Mouse (Mus musculus) hindbrain, embryonic 13.5 days (tissue): ENCODE measurements around the gene Ptf1a. TPM values are rescaled to one million over a fixed set of nuclear protein-coding genes. Genes with fewer than 3 reads are reported as not detected.

Source experiments
- ATAC-seq: fragments of 200-750 bp; cut with Nextera tagmentation; 2 replicates; pipeline ENCODE4 v1.8.0; 2017; ENCODE audit warnings: moderate TSS enrichment; ENCODE audit not compliant: low FRiP score
- H3K27ac ChIP-seq: fragments of 300-500 bp; sonication (generic); 2 replicates; pipeline ENCODE4 v1.5.1; 2015; ENCODE audit warnings: inconsistent platforms, mild to moderate bottlenecking, moderate library complexity
- H3K27me3 ChIP-seq: fragments of 300-500 bp; sonication (generic); 2 replicates; pipeline ENCODE4 v1.6.1; 2015; ENCODE audit warnings: mild to moderate bottlenecking, inconsistent platforms
- H3K36me3 ChIP-seq: fragments of 300-500 bp; sonication (generic); 2 replicates; pipeline ENCODE4 v1.6.1; 2015; ENCODE audit warnings: mild to moderate bottlenecking, inconsistent platforms
- H3K4me1 ChIP-seq: fragments of 300-500 bp; sonication (generic); replicated peaks from 2 replicates; pipeline ENCODE4 v1.6.1; 2015; ENCODE audit warnings: inconsistent platforms
- H3K4me2 ChIP-seq: fragments of 300-500 bp; sonication (generic); 2 replicates; pipeline ENCODE4 v1.6.1; 2015; ENCODE audit warnings: inconsistent platforms, mild to moderate bottlenecking, moderate library complexity
- H3K4me3 ChIP-seq: fragments of 300-500 bp; sonication (generic); 2 replicates; pipeline ENCODE4 v1.5.1; 2015; ENCODE audit warnings: mild to moderate bottlenecking, inconsistent platforms
- H3K9ac ChIP-seq: fragments of 300-500 bp; sonication (generic); 2 replicates; pipeline ENCODE4 v1.6.1; 2015; ENCODE audit warnings: mild to moderate bottlenecking, inconsistent platforms
- H3K9me3 ChIP-seq: fragments of 300-500 bp; sonication (generic); 2 replicates; pipeline ENCODE4 v1.6.1; 2016; ENCODE audit warnings: inconsistent platforms
- WGBS: fragments of 180-500 bp; shearing (Covaris S2); methylation state at CpG from one replicate; pipeline ENCODE4 v1.1.7; 2015; 5-methylcytosine and 5-hydroxymethylcytosine counted together
- polyA plus RNA-seq: library from polyadenylated mRNA; unstranded; fragments of >200 nt; fragmentation: Nextera tagmentation; extraction: Ambion mirVana; gene quantifications from 2 replicates; pipeline ENCODE4 v1.2.1, GENCODE M21; 2015

Gene Ptf1a
- polyA plus RNA-seq, 1 experiment from 2014 or later = 3.1 TPM

DNA sequence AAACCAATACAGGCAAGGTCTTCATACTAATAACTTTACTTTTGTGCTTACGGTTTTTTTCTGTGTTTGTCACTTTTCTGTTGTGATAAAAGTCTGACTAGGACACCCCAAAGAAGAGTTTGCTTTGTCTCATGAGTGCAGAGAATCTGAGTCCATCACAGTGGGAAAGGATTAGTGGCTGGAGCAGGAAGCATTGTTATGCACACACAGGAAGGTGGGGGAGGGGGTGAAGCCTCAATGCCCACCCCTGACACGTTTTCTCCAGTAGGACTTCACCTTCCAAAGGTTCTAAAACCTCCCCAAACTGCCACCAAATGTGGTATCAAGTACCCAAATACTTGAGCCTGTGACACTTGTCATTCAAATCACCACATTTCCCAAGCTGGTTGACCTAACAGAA, 16.5 kb downstream of the Ptf1a start:
- Histone ChIP-seq H3K27ac (no peak overlapping the region), H3K27me3 (peaks cover 62% of the 10 kb centered on the region), H3K9ac (no peak overlapping the region), H3K4me2 (no peak overlapping the region), H3K9me3 (no peaks in the 10 kb centered on the region), H3K4me3 (no peak overlapping the region), H3K4me1 (no peaks in the 10 kb centered on the region), H3K36me3 (no peaks in the 10 kb centered on the region)
- ATAC-seq = no peak
- WGBS = 46% methylated on average over 2 of the region's 2 CpGs

DNA sequence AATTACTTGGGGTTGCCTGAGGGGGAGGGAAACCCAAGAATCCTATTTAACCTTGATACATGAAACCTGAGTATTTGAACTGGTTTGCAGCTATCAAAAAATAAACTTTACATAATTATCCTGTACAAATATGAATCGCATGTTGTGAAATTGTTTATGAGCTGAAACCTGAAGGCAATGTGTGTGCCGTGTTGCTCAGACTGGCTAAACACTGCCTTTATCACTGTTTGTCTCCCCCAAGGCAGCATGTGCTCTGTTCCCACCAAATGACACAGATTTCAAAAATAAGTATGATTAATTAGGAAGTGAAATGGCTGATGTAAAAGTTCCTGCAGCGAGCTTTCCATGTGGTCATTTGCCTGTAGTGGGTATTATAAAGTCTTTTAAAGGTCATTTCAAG, 44.8 kb downstream of the Ptf1a start:
- no peaks in the 10 kb centered on the region for H3K9me3 ChIP-seq
- H3K4me3 ChIP-seq = no peak overlapping the region
- WGBS = 88% methylated on average over 3 of the region's 3 CpGs
- H3K4me1 ChIP-seq = no peaks in the 10 kb centered on the region
- H3K27ac ChIP-seq = no peak overlapping the region
- no peak overlapping the region for H3K4me2 ChIP-seq
- no peak for ATAC-seq
- H3K36me3 ChIP-seq = no peaks in the 10 kb centered on the region
- no peaks in the 10 kb centered on the region for H3K27me3 ChIP-seq
- H3K9ac ChIP-seq = no peak overlapping the region

Other genes with a start within 250 kb of the Ptf1a start
- 1.2 and 2.0 TPM in 2 replicates for gene Armc3, start 246.4 kb upstream of the Ptf1a start, polyA plus RNA-seq
- 10.4 and 10.8 TPM in 2 replicates for gene Msrb2, start 74.2 kb upstream of the Ptf1a start, polyA plus RNA-seq
- gene 4921504E06Rik, start 108.3 kb downstream of the Ptf1a start, polyA plus RNA-seq = 0.48 TPM in 1 of 2 replicates, not detected in the other
- 1.0 and 1.2 TPM in 2 replicates for gene Otud1, start 212.1 kb downstream of the Ptf1a start, polyA plus RNA-seq